Mouse (Mus musculus) midbrain, embryonic 13.5 days (tissue): Measurements from ENCODE around the gene Itgal. TPM values are rescaled to one million over a fixed set of nuclear protein-coding genes. Genes with fewer than 3 reads are reported as not detected.
"Not testable (repeated sequence)": the region's sequence is repeated elsewhere in the genome, so short reads cannot be mapped to it uniquely, and the experiment has no call there.

Experiments
- ATAC-seq: fragments of 200-750 bp; cut with Nextera tagmentation; 2 replicates; pipeline ENCODE4 v1.8.0; 2017; ENCODE audit warnings: mild to moderate bottlenecking, moderate TSS enrichment, moderate library complexity
- H3K27ac ChIP-seq: fragments of 300-500 bp; sonication (generic); 2 replicates; pipeline ENCODE4 v1.5.1; 2015; ENCODE audit warnings: inconsistent platforms, mild to moderate bottlenecking, moderate library complexity
- H3K27me3 ChIP-seq: fragments of 300-500 bp; sonication (generic); 2 replicates; pipeline ENCODE4 v1.6.1; 2015; ENCODE audit warnings: mild to moderate bottlenecking, inconsistent platforms
- H3K36me3 ChIP-seq: fragments of 300-500 bp; sonication (generic); 2 replicates; pipeline ENCODE4 v1.6.1; 2015; ENCODE audit warnings: mild to moderate bottlenecking, inconsistent platforms
- H3K4me1 ChIP-seq: fragments of 300-500 bp; sonication (generic); replicated peaks from 2 replicates; pipeline ENCODE4 v1.6.1; 2015; ENCODE audit warnings: inconsistent platforms
- H3K4me2 ChIP-seq: fragments of 300-500 bp; sonication (generic); replicated peaks from 2 replicates; pipeline ENCODE4 v1.6.1; 2015; ENCODE audit warnings: moderate library complexity, mild to moderate bottlenecking, inconsistent platforms
- H3K4me3 ChIP-seq: fragments of 300-500 bp; sonication (generic); replicated peaks from 2 replicates; pipeline ENCODE4 v1.5.1; 2015; ENCODE audit warnings: mild to moderate bottlenecking, inconsistent platforms
- H3K9ac ChIP-seq: fragments of 300-500 bp; sonication (generic); replicated peaks from 2 replicates; pipeline ENCODE4 v1.6.1; 2015; ENCODE audit warnings: mild to moderate bottlenecking, inconsistent platforms
- H3K9me3 ChIP-seq: fragments of 300-500 bp; sonication (generic); 2 replicates; pipeline ENCODE4 v1.6.1; 2016; ENCODE audit warnings: mild to moderate bottlenecking, inconsistent platforms
- WGBS: fragments of 180-500 bp; shearing (Covaris S2); methylation state at CpG from one replicate; pipeline ENCODE4 v1.1.7; 2015; 5-methylcytosine and 5-hydroxymethylcytosine counted together
- polyA plus RNA-seq: library from polyadenylated mRNA; unstranded; fragments of >200 nt; fragmentation: Nextera tagmentation; extraction: Ambion mirVana; gene quantifications from 2 replicates; pipeline ENCODE4 v1.2.1, GENCODE M21; 2015

Itgal gene
- 0.30 TPM in 2 replicates for polyA plus RNA-seq

- 87% methylated on average over 11 of the region's 11 CpGs for WGBS
- no peak within 1 kb of the TSS for H3K27ac ChIP-seq
- H3K4me2 ChIP-seq = no peak within 1 kb of the TSS
- no peak for ATAC-seq
- H3K9ac ChIP-seq = no peak within 1 kb of the TSS
- no peaks in the 10 kb centered on the region for H3K27me3 ChIP-seq
- no peaks in the 10 kb centered on the region for H3K4me1 ChIP-seq
- no peak within 1 kb of the TSS for H3K4me3 ChIP-seq
- no peaks in the 10 kb centered on the region for H3K9me3 ChIP-seq
- H3K36me3 ChIP-seq = no peaks in the 10 kb centered on the region
These were observed at the start of gene Itgal for GRCm38 (mm10) chr7:127296098-127296497. TSS of gene Itgal (plus strand) at chr7:127296260.

- 96% methylated on average over 8 of the region's 8 CpGs for WGBS
- not testable (repeated sequence) for H3K27ac ChIP-seq, ATAC-seq, H3K9ac ChIP-seq, H3K27me3 ChIP-seq, H3K4me3 ChIP-seq, H3K9me3 ChIP-seq, H3K4me2 ChIP-seq
- peaks cover 24% of the 10 kb centered on the region for H3K36me3 ChIP-seq
- peaks cover 29% of the 10 kb centered on the region for H3K4me1 ChIP-seq
These were observed 45.5 kb upstream of the Itgal start for GRCm38 (mm10) chr7:127250511-127250910.

GRCm38 (mm10) chr7:127252414-127252813, 43.6 kb upstream of the Itgal start:
- no peak overlapping the region for H3K4me2 ChIP-seq
- peaks cover 18% of the 10 kb centered on the region for H3K36me3 ChIP-seq
- no peaks in the 10 kb centered on the region for H3K27me3 ChIP-seq
- ATAC-seq = no peak
- WGBS = 97% methylated on average over 2 of the region's 2 CpGs
- no peak overlapping the region for H3K9ac ChIP-seq
- no peak overlapping the region for H3K27ac ChIP-seq
- H3K9me3 ChIP-seq = no peaks in the 10 kb centered on the region
- no peak overlapping the region for H3K4me3 ChIP-seq
- peaks cover 15% of the 10 kb centered on the region for H3K4me1 ChIP-seq

GRCm38 (mm10) chr7:127253341-127253740, 42.7 kb upstream of the Itgal start:
- peak overlapping the region; percentile 60 for H3K4me3 ChIP-seq
- peaks cover 15% of the 10 kb centered on the region for H3K4me1 ChIP-seq
- peak overlapping the region; percentile 85 for H3K4me2 ChIP-seq
- WGBS = 81% methylated on average over 6 of the region's 6 CpGs
- H3K36me3 ChIP-seq = peaks cover 18% of the 10 kb centered on the region
- no peaks in the 10 kb centered on the region for H3K9me3 ChIP-seq
- H3K9ac ChIP-seq = peak overlapping the region; percentile 81
- H3K27me3 ChIP-seq = no peaks in the 10 kb centered on the region
- ATAC-seq = no peak
- peak overlapping the region; percentile 92 for H3K27ac ChIP-seq

GRCm38 (mm10) chr7:127253821-127254769, 42.0 kb upstream of the Itgal start:
- 1% methylated on average over 136 of the region's 136 CpGs for WGBS
- H3K4me2 ChIP-seq = peak overlapping the region; percentile 85

GRCm38 (mm10) chr7:127255008-127255407, 41.1 kb upstream of the Itgal start:
- Histone ChIP-seq H3K4me3 (peak overlapping the region; percentile 60), H3K27ac (peak overlapping the region; percentile 92), H3K9ac (peak overlapping the region; percentile 81), H3K4me1 (peaks cover 30% of the 10 kb centered on the region), H3K36me3 (peaks cover 9% of the 10 kb centered on the region), H3K9me3 (no peaks in the 10 kb centered on the region), H3K4me2 (peak overlapping the region; percentile 85), H3K27me3 (no peaks in the 10 kb centered on the region)
- no peak for ATAC-seq
- 31% methylated on average over 4 of the region's 4 CpGs for WGBS

More at GRCm38 (mm10) chr7:127253821-127254769, 42.0 kb upstream of the Itgal start:
- peak overlapping the region; percentile 81 for H3K9ac ChIP-seq
- peaks cover 21% of the 10 kb centered on the region for H3K4me1 ChIP-seq
- peak overlapping the region; percentile 60 for H3K4me3 ChIP-seq
- peaks cover 18% of the 10 kb centered on the region for H3K36me3 ChIP-seq
- peak overlapping the region; percentile 92 for H3K27ac ChIP-seq
- no peaks in the 10 kb centered on the region for H3K27me3 ChIP-seq
- peak; percentile 98 for ATAC-seq
- H3K9me3 ChIP-seq = no peaks in the 10 kb centered on the region

- ATAC-seq = no peak
- WGBS = 92% methylated on average over 2 of the region's 2 CpGs
- H3K4me3 ChIP-seq = no peak overlapping the region
- no peak overlapping the region for H3K9ac ChIP-seq
- H3K27me3 ChIP-seq = no peaks in the 10 kb centered on the region
- peaks cover 9% of the 10 kb centered on the region for H3K36me3 ChIP-seq
- H3K4me1 ChIP-seq = peaks cover 33% of the 10 kb centered on the region
- H3K27ac ChIP-seq = no peak overlapping the region
- no peak overlapping the region for H3K4me2 ChIP-seq
- H3K9me3 ChIP-seq = no peaks in the 10 kb centered on the region
These were observed 40.1 kb upstream of the Itgal start for GRCm38 (mm10) chr7:127255965-127256364.

GRCm38 (mm10) chr7:127256518-127256917, 39.5 kb upstream of the Itgal start:
- Histone ChIP-seq H3K9ac (no peak overlapping the region), H3K27ac (no peak overlapping the region), H3K27me3 (no peaks in the 10 kb centered on the region), H3K9me3 (no peaks in the 10 kb centered on the region), H3K4me2 (no peak overlapping the region), H3K4me1 (peaks cover 37% of the 10 kb centered on the region), H3K4me3 (no peak overlapping the region), H3K36me3 (peaks cover 9% of the 10 kb centered on the region)
- 91% methylated on average over 5 of the region's 5 CpGs for WGBS
- no peak for ATAC-seq

GRCm38 (mm10) chr7:127259186-127259905, 36.7 kb upstream of the Itgal start:
- Histone ChIP-seq H3K27ac (no peak overlapping the region), H3K4me3 (peak overlapping the region; percentile 59), H3K27me3 (no peaks in the 10 kb centered on the region), H3K9me3 (no peaks in the 10 kb centered on the region), H3K4me1 (peaks cover 31% of the 10 kb centered on the region), H3K9ac (peak overlapping the region; percentile 73), H3K4me2 (peak overlapping the region; percentile 83), H3K36me3 (peaks cover 9% of the 10 kb centered on the region)
- WGBS = 75% methylated on average over 8 of the region's 8 CpGs
- no peak for ATAC-seq

- peak within 1 kb of the TSS; percentile 59 for H3K4me3 ChIP-seq
- peak within 1 kb of the TSS; percentile 83 for H3K4me2 ChIP-seq
- H3K9ac ChIP-seq = peak within 1 kb of the TSS; percentile 73
- under 1% methylated on average over 50 of the region's 50 CpGs for WGBS
- H3K4me1 ChIP-seq = peaks cover 22% of the 10 kb centered on the region
- peaks cover 9% of the 10 kb centered on the region for H3K36me3 ChIP-seq
- 0 out of 2 replicates have a peak within 1 kb of the TSS, but pooled peaks have one; percentile 5 for H3K27ac ChIP-seq
- no peaks in the 10 kb centered on the region for H3K9me3 ChIP-seq
- peak; percentile 99 for ATAC-seq
- no peaks in the 10 kb centered on the region for H3K27me3 ChIP-seq
These were observed 35.5 kb upstream of the Itgal start, which contains the start of gene Dctpp1 for GRCm38 (mm10) chr7:127260309-127261111. TSS of gene Dctpp1 (minus strand) at chr7:127260709.

GRCm38 (mm10) chr7:127262218-127262961, 33.7 kb upstream of the Itgal start:
- H3K9ac ChIP-seq = no peak overlapping the region
- H3K36me3 ChIP-seq = no peaks in the 10 kb centered on the region
- 86% methylated on average over 10 of the region's 10 CpGs for WGBS
- no peaks in the 10 kb centered on the region for H3K27me3 ChIP-seq
- peaks cover 22% of the 10 kb centered on the region for H3K4me1 ChIP-seq
- H3K9me3 ChIP-seq = no peaks in the 10 kb centered on the region
- H3K4me3 ChIP-seq = no peak overlapping the region
- H3K27ac ChIP-seq = no peak overlapping the region
- no peak for ATAC-seq
- no peak overlapping the region for H3K4me2 ChIP-seq
